ENCODE assay signal across 8 mouse cellular contexts in the genomic region with DNA sequence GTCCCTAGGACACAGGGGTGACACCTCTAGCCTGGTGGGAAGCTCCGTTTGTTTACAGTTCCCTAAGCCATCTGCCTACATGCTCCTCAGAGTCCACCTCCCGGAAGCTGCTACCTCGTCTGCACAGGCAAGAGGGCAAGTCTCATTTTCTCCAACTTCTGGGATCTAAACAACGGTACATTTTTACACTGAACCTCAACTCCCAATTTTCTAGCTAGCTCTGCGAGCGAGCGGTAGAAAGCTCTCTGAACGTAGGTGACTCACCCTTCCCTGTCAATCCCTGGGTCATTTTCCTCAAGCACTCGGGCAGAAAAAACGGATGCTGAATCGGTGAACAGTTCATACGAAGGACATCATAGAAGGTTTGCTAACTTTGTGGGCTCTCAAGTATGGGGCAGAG.
DNase-seq lines count a peak whose midpoint lies in the region; ATAC-seq and TF ChIP-seq lines count a peak whose summit lies in the region.

No protein-coding gene starts in this region.

- WGBS in spleen, adult 2 months: 88% methylated on average over 12 of the region's 12 CpGs
- 22% methylated on average over 12 of the region's 12 CpGs for WGBS in intestine, embryonic 14.5 days

- TF ChIP-seq CTCF in gastrocnemius, adult 2 months (IDR thresholded peaks at IDR 0.05): no peak
- no peak for TF ChIP-seq CTCF in spleen, adult 2 months (IDR thresholded peaks at IDR 0.05; ENCODE audit: extremely low read depth, insufficient read depth, insufficient read length, insufficient replicate concordance)

- no peak for ATAC-seq in intestine, embryonic 14.5 days (replicated peaks; ENCODE audit: low FRiP score, low TSS enrichment, low read depth)
- ATAC-seq in monocyte, adult 5-6 weeks (replicated peaks; ENCODE audit: insufficient number of reproducible peaks, low FRiP score, low TSS enrichment, poor library complexity, severe bottlenecking): no peak

- no peak for TF ChIP-seq POLR2A in spleen, adult 2 months (IDR thresholded peaks at IDR 0.05; ENCODE audit: low read depth, low read length)

- no peaks in the 10 kb centered on the region; the same call in 1 of the 2 replicates for H3K4me1 ChIP-seq in spleen, adult 2 months (ENCODE audit: control insufficient read depth, insufficient read depth, insufficient read length)
- H3K4me1 ChIP-seq in intestine, embryonic 14.5 days (replicated peaks; ENCODE audit: control insufficient read depth, insufficient read depth, low read length): peaks cover 43% of the 10 kb centered on the region

- H3K27ac ChIP-seq in gastrocnemius, adult 2 months: peak overlapping the region; percentile 84
- H3K27ac ChIP-seq in spleen, adult 2 months (ENCODE audit: insufficient read depth, low read length): peak overlapping the region; percentile 14; the same call in 1 of the 2 replicates
- peak overlapping the region; percentile 77 for H3K27ac ChIP-seq in intestine, embryonic 14.5 days (ENCODE audit: low read depth)

- peak overlapping the region; percentile 43 for H3K4me2 ChIP-seq in intestine, embryonic 14.5 days (ENCODE audit: low read length)

- H3K9ac ChIP-seq in intestine, embryonic 14.5 days (ENCODE audit: low read length): no peak overlapping the region

- no peaks in the 10 kb centered on the region for H3K9me3 ChIP-seq in intestine, embryonic 14.5 days (ENCODE audit: control insufficient read depth, low read length)

- no peaks in the 10 kb centered on the region for H3K27me3 ChIP-seq in spleen, adult 2 months (ENCODE audit: control insufficient read depth, insufficient read depth, low read length)
- H3K27me3 ChIP-seq in intestine, embryonic 14.5 days (replicated peaks; ENCODE audit: control insufficient read depth, insufficient read depth, low read length): no peaks in the 10 kb centered on the region

- peak overlapping the region; percentile 66 for H3K4me3 ChIP-seq in gastrocnemius, adult 2 months
- H3K4me3 ChIP-seq in spleen, adult 2 months (ENCODE audit: extremely low read depth, insufficient read depth, insufficient read length): no peak overlapping the region
- H3K4me3 ChIP-seq in intestine, embryonic 14.5 days (ENCODE audit: low read depth, low read length): no peak overlapping the region

- intact Hi-C loops in gastrocnemius, adult 2 months (cut with DNase I): loop anchor here (5.0 to 10.0 kb wide), 3 partner anchors 40 to 173 kb away; a partner anchor contains a TSS

- no peaks in the 10 kb centered on the region for H3K36me3 ChIP-seq in spleen, adult 2 months (ENCODE audit: control insufficient read depth, insufficient read depth, low read length)
- H3K36me3 ChIP-seq in intestine, embryonic 14.5 days (ENCODE audit: control insufficient read depth, insufficient read depth, low read length): no peaks in the 10 kb centered on the region

- no peak for DNase-seq in gastrocnemius, adult 2 months
- DNase-seq in gastrocnemius, postnatal 4 days (ENCODE audit: low spot score in 2 of 2): no peak
- no peak for DNase-seq in spleen, adult 2 months (ENCODE audit: low read depth in 1 of 2, low spot score in 2 of 2)
- DNase-seq in spleen, adult 12 weeks (ENCODE audit: low spot score): no peak
- DNase-seq in intestine, embryonic 14.5 days (ENCODE audit: low spot score): peak; percentile 67
- DNase-seq in B cell, adult 2 months: no peak
- DNase-seq in layer of hippocampus, postnatal 10 days (ENCODE audit: low spot score in 2 of 2): no peak

Comparison
In these comparisons a context has a peak if more than half of its experiments do, and no peak if none do; other contexts are left out.
1. H3K27ac ChIP-seq: peak in every context shown above with its lines; median percentile 84 in gastrocnemius, adult 2 months; 77 in intestine, embryonic 14.5 days; 14 in spleen, adult 2 months.